Mouse (Mus musculus) urinary bladder, adult 2 months (tissue): ENCODE results near the gene N4bp2l2. TPM values are rescaled to one million over a fixed set of nuclear protein-coding genes. Genes with fewer than 3 reads are reported as not detected.
"Not testable (repeated sequence)": the region's sequence is repeated elsewhere in the genome, so short reads cannot be mapped to it uniquely, and the experiment has no call there.

Source experiments
- DNase-seq: peaks from one replicate; pipeline ENCODE4 v3.0.0; 2022; ENCODE audit warnings: low spot score
- polyA plus RNA-seq: library from polyadenylated mRNA; depleted of rRNA; stranded (reverse); fragments of >200 nt; gene quantifications from 2 replicates; pipeline ENCODE4 v1.2.3, GENCODE M21; 2012

N4bp2l2 gene
- polyA plus RNA-seq, 1 experiment, result 28.7 TPM

GRCm38 (mm10) chr5:150643390-150643789, 22.6 kb downstream of the N4bp2l2 start:
- DNase-seq, result not testable (repeated sequence)

GRCm38 (mm10) chr5:150641440-150641839, 24.5 kb downstream of the N4bp2l2 start:
- no peak for DNase-seq

GRCm38 (mm10) chr5:150629692-150630091, 36.3 kb downstream of the N4bp2l2 start:
- no peak for DNase-seq

- no peak for DNase-seq
Measured at GRCm38 (mm10) chr5:150629272-150629671, 36.7 kb downstream of the N4bp2l2 start.

GRCm38 (mm10) chr5:150625528-150625927, 40.5 kb downstream of the N4bp2l2 start:
- DNase-seq, result no peak

- no peak for DNase-seq
Measured at GRCm38 (mm10) chr5:150622792-150623191, 43.2 kb downstream of the N4bp2l2 start.

GRCm38 (mm10) chr5:150621592-150621991, 44.4 kb downstream of the N4bp2l2 start:
- DNase-seq, result no peak

- DNase-seq, result no peak
Measured at GRCm38 (mm10) chr5:150620588-150621135, 45.3 kb downstream of the N4bp2l2 start.

- DNase-seq, result no peak
Measured at GRCm38 (mm10) chr5:150618599-150619355, 47.2 kb downstream of the N4bp2l2 start.

- no peak for DNase-seq
Measured at GRCm38 (mm10) chr5:150616731-150617130, 49.3 kb downstream of the N4bp2l2 start.

GRCm38 (mm10) chr5:150616216-150616615, 49.8 kb downstream of the N4bp2l2 start:
- no peak for DNase-seq

- no peak for DNase-seq
Measured at GRCm38 (mm10) chr5:150614054-150614453, 51.9 kb downstream of the N4bp2l2 start.

GRCm38 (mm10) chr5:150611697-150612096, 54.3 kb downstream of the N4bp2l2 start:
- DNase-seq, result no peak

GRCm38 (mm10) chr5:150611136-150611535, 54.8 kb downstream of the N4bp2l2 start:
- DNase-seq, result no peak

- DNase-seq, result no peak
Measured at GRCm38 (mm10) chr5:150607631-150608030, 58.4 kb downstream of the N4bp2l2 start.

- DNase-seq, result no peak
Measured at GRCm38 (mm10) chr5:150606131-150606530, 59.9 kb downstream of the N4bp2l2 start.

- DNase-seq, result no peak
Measured at GRCm38 (mm10) chr5:150601441-150602230, 64.3 kb downstream of the N4bp2l2 start.

- DNase-seq, result no peak
Measured at GRCm38 (mm10) chr5:150600554-150601440, 65.2 kb downstream of the N4bp2l2 start.

GRCm38 (mm10) chr5:150599301-150600294, 66.4 kb downstream of the N4bp2l2 start:
- DNase-seq, result no peak
